Mouse (Mus musculus): Measurements from ENCODE around the gene Nanog. TPM values are rescaled to one million over a fixed set of nuclear protein-coding genes. Genes with fewer than 3 reads are reported as not detected.
"Not testable (repeated sequence)": the region's sequence is repeated elsewhere in the genome, so short reads cannot be mapped to it uniquely, and the experiment has no call there.

The Nanog gene
- total RNA-seq, 1 experiment from 2014 or later: not detected

DNA sequence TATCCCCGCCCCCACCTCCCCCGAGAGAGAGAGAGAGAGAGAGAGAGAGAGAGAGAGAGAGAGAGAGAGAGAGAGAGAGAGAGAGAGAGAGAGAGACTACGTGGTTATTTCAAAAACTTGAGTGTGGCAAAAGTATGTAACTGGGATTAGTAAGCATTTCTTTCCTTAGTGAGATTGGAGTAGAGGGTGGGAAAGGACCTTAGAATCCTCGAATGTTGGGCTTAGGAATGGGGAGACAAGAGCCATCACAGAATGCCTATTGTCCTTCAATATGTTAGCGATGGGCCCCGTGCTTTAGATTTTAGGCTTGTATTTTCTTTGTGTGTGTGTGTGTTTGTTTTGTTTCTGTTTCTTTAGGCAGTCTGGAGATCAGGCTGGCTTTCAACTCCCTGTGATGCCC lies 4.0 kb upstream of the Nanog start:
- DNase-seq: no peak

DNA sequence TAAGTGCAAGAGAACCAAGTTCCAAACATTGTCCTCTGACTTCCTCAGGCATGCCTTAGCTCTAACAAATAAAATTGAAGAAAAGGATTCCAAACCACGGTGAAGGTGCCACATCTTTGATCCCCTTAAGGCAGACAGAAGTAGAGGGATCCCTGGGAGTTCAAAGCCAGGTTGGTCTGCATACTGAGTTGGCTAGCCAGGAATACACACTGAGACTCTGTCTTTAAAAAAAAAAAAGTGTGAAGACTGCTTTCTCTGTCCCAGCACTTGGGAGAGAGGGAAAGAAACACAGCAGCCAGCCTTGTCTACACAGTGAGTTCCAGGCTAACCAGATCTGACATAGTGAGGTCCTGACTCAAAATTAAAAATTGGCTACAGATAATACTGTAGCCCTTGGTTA lies 3.6 kb upstream of the Nanog start:
- DNase-seq: no peak

DNA sequence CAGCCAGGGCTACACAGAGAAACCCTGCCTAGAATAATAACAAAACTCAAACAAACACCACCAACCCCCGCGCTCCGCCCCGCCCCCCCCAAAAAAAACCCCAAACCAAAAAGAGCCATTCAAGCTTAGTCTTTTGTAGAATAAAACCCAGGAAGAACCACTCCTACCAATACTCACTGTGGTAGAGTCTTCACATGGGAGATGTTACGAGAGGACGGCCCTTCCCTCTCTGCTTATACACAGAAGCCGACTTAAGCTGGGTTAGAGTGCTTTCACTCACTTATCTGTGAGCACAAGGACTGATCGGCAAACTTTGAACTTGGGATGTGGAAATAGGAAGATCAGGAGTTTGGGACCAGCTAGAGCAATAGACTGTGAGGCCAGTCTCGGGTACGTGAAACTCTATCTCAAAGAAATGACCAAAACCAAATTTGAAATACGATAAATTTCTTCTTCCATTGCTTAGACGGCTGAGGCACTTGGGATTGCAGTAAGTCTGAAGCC lies 900 bp upstream of the Nanog start:
- no peak for DNase-seq

DNA sequence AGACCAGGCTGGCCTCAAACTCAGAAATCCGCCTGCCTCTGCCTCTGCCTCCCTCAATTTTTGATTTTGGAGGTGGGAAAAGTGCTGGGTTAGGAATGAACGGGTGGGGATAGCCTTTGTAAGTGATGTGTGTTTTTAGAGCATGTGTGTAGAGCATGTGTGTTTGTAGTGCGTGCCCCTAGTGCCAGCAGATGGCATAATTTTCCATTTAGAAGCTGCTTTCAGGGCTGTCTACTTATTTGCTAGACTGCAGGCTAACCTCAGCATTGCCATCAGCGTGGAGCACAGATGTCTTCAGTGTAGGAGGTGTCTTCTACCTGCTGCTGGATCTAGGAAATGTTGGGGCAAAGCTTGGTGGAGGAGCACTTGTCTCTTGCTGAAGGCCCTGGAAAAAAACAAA lies 1.5 kb downstream of the Nanog start:
- no peak for DNase-seq

DNA sequence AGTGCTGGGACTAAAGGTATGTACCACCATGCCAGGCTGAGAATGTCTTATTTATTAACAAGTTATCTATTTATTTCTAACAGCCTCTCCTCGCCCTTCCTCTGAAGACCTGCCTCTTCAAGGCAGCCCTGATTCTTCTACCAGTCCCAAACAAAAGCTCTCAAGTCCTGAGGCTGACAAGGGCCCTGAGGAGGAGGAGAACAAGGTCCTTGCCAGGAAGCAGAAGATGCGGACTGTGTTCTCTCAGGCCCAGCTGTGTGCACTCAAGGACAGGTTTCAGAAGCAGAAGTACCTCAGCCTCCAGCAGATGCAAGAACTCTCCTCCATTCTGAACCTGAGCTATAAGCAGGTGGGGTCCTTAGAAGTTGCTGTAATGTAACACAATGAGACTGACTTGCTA lies 4.2 kb downstream of the Nanog start:
- DNase-seq: no peak

DNA sequence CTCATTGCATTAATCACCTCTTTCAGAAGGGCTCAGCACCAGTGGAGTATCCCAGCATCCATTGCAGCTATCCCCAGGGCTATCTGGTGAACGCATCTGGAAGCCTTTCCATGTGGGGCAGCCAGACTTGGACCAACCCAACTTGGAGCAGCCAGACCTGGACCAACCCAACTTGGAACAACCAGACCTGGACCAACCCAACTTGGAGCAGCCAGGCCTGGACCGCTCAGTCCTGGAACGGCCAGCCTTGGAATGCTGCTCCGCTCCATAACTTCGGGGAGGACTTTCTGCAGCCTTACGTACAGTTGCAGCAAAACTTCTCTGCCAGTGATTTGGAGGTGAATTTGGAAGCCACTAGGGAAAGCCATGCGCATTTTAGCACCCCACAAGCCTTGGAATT lies 5.8 kb downstream of the Nanog start:
- DNase-seq: not testable (repeated sequence)

DNA sequence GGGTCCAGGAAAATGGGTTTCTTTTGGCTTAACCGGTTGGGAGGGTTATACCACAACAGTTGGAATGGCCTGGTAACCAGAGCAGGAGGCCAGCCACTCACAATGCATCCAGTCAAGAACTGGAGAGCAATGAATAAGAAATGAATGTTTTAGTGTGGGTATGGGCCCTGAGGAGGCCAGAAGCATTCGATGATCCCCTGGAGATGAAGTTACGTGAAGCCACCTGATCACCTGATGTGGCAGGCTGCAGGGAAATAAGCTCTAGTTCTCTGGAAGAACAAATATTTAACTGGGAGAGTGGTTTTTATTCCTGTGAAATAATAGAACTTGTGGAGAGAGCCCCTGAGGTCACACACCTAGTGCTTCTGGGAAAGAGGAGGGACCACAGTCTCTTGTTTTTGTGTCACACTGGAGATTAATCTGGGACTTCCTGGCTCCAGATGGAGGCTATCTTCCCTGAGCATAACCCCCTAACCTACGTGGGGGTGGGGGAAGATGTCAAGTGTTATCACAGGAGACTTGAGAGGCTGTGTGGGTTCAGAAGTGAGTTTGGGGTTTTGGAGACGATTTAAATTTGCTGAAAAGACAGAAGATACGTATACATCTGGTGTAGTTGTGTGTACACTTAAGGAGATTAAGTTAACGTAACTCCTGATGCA lies 7.5 kb downstream of the Nanog start:
- DNase-seq: no peak

DNA sequence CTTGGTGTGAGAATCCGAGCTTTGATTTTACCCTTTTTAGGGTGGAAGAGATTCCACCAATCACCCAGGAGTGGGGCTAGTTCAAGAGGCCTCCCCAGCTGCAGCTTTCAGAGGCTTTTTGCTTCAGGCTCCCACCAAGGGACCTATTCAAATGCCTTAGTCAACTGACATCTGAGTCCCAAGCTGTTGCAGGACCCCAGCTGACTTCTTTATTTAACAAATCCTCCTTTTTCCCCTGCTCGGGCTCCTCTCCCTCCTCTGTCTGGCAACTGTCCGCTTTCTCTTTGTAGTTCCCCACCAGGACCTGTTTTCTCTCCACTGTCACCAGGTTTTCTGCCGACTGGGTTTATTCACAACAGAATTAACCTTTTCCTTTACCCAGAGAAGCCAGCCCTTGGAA lies 8.6 kb downstream of the Nanog start:
- DNase-seq: no peak

DNA sequence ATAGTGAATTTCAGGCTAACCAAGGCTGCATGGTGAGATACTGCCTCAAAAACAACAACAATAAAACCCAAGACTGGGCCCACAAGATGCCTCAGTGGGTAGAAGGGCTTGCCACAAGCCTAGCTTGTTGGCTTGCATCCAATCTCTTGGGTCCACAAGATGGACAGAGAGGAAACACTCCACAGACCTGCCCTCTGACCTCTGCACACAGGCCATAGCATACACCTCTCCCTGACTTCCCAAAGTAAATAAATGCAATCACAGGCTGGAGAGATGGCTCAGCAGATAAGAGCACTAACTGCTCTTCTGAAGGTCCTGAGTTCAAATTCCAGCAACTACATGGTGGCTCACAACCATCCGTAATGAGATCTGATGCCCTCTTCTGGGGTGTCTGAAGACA lies 10.9 kb downstream of the Nanog start:
- not testable (repeated sequence) for DNase-seq

DNA sequence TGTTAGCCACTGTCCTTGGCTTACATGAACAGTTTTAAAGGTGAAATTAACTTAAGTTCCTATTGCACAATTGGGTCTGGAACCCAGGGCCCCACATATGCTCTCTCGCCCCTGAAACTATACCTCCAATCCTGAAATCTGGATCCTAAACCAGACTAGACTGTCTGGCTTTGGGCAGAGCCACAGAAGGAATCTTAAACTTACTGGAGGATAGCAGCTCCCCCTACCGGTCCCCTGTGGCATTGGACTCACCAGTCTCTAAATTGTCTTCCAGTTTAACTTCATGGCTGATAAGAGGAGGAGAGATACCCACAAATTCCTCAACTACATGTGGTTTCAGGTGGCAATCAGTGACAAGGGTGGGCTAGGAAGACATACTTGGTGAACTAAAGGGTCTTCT lies 12.7 kb downstream of the Nanog start:
- DNase-seq: peak; percentile 63

DNA sequence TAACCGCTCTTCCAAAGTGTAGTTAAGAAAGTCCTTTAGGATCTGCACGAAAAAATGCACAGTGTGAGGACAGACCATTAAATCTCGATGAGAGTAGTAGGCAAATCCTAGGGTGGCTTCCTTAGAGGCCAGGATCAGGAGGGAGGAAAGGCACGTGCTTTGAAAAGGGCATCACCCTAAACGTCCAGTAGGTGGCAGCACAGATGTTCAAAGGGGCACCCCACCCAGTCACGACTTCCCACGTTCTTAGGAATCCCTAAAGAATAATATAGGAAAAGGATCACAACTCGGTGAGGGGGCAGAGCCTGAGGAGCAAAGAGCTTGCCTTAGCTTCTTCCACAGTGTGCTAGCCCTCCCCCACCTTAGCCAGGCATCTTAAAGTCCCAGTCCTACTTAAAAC lies 32.7 kb downstream of the Nanog start:
- DNase-seq: peak; percentile 64

DNA sequence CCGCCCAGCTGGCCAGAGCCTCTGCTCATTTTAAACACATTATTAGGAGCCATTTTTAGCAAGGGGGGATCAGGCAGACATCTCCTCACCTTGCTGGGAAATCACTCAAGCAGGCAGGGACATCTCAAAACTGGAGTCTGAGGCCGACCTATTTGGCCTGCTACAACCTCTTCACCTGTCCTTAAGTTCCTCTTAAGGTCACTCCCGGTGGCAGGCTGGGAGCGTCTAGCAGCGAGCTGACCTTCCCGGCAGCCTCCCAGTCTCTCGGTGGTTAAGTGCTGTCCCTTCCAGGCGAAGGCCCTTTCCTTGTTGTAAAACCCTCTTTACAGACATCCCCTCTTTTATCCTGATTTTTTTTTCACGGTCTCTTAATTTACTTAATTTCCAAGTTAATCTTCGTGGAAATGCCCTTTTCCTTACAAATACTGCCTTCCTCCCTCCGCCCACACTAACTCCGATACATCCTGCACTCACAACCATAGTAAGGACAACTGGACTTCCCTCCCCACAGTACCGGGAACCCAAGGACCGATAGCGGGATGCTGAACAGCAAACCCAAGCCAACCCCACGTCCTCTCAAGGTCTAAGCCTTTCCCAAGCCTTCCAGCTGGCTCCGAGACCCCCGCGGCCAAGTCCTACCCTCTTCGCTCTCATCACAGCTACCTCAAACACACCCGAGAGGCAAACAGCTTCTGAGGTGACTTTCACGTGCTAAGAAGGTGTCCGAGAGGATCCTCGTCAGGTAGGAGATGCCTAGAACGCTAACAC lies 34.4 kb downstream of the Nanog start:
- DNase-seq: no peak

DNA sequence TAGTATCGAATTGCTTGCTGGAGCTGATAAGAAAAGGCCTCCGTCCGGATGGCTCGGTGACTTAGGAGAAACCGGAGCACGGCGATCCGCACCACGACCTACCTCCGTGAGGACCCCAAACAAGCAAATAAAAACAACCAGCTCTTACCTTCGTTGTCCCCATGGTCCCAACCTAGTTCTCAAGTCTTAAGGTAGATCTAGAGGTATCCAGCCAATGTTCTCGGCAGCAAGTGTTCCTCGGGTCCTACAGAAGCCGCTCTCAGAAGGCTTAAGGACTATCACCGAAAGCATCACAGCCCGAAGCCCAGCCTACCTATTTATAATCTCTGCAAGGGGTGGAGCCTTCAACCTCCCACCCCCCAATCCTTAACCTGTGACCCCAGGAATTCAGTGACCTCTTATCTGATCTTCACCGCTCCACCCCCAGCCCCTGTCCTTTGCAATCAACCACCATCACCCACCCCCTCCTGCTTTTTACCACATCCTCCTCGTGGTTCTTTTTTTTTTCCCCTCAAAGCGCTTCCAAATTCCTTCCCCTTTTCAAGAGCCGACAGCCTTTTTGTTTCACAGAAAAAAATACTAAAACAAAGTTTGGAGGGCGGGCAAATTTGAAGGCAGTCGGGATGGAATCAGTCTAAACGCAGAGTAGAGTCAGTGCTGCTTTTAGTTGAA lies 35.1 kb downstream of the Nanog start:
- peak; percentile 17 for DNase-seq

DNA sequence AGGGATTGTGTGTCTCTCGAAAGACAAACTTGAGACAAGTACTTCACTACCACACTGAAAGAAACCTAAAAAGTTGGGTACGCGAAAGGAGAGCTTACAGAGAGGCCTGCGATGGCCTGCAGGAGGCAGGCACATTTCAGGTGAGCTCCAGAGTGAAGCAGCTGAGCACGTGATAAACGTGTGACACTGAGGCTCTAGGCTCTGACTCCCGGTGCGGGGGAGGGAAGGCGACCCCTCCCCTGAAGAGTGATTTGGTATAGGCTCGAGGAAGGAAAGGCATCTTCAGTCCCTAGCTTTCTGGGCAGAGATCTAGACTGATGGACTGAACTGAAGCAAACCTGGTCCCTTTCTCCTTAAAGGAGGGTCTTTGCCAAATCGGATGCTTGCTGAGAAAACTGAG lies 36.1 kb downstream of the Nanog start:
- no peak for DNase-seq

DNA sequence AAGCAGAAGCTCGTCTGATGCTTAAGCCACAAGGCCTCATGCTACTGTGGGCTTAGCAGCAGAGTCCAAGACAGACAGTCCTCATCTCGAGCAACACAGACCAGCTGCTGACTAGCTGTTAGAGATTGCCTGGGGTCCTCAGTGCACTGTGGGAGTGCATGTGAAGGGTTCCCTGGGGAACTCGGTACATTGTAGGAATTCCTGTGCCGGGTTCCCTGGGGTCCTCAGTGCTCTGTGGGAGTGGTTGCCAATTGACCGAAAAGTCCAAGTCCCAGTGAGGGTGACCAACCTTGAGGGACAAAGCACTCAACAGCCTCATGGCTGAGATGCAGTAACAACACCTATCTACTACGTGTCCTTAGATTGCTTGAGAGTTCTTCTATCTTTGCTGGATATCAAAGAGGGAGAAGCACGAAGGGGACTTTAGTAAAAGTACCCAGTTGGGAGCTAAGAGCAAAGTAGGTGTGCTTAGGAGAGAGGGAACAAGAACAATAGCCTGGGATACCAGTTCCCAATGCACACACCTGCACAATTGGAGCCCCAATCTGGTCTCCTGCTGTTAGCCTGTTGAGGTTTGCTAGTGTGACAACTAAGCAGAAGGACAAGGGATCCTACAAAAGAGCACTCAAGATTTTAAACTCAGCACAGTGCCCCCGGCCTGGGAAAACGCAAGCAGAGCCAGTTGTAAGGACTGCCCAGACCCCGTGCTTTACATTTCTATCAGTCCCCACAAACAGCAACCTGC lies 37.4 kb downstream of the Nanog start:
- DNase-seq: no peak

DNA sequence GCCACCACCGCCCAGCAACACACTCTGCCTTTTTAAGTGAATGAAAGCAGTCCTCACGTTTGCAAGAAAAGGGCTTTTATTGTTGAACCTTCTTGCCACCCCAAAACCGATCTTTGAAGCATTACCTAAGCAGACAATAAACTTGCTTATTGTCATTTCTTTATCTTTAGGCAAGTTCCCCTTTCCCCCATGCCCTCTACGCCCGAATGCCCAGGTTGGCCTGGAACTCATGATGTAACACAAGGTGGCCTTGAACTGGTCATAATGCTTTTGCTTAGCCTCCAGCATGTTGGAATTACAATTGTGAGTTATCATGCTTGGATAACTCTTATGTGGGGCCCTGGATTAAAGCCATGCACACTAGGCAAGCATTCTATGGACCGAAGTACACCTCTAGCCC lies 43.3 kb downstream of the Nanog start:
- no peak for DNase-seq

DNA sequence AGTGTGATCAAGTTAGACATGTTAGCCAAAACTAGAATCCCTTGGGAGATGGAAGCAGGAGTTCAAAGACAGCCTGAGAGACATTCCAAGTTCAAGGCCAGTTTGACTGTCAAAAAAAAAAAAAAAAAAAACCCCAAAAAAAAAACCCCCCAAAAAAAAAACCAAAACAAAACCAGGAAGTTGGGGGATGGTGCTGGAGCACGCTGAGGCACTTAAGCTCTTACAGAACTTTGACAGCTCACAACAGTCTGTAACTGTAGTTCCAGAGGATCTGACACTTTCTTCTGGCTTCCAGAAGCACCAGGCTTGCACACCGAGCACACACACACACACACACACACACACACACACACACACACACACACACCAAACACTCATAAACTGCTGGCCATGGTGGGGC lies 48.6 kb downstream of the Nanog start:
- DNase-seq: no peak

DNA sequence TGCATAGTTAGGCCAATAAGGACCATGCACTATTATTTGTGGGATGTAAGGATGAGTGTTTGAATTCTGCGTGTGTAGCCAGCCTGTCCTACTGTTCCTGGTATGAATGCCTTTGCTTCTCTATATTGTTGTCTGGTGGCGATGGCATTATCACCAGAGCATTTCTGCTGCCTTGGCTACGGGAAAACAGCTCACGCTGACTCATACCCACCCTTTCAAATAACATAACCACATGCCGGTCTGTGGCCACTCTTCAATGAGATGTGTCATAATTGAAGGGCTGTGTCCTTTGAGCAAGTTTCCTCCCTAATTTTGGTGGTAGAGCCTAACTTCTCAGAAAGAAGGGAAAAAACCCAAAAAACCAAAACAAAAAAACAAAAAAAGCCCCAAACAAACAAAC lies 51.4 kb downstream of the Nanog start:
- DNase-seq: peak; percentile 19

DNA sequence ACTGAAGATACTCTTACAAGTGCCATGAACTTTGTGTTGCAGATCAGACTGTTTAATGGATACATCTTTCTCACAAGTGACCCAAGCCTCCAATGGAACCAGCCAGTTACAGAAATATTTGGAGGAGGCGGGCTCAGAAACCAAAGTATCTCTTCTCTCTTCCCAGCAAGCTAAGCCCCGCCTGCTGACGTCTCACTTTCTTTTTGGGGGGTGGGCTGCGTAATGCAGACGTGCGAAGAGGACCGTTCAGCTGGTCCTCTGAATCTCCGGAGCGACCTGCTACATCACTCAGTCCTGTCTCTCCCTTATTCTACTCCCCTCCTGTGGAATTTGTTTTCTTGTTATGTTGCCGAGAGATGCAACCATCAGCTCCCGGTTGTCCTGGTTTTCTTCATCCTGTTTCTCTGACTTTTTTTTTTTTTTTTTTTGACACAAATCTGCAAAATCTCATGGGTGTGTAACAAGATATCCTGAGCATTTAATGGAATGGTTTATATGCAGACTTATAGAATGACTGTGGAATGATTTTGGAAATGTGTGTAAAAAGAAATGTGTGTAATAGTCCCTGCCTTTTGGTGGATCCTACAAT lies 53.8 kb downstream of the Nanog start:
- peak; percentile 38 for DNase-seq

DNA sequence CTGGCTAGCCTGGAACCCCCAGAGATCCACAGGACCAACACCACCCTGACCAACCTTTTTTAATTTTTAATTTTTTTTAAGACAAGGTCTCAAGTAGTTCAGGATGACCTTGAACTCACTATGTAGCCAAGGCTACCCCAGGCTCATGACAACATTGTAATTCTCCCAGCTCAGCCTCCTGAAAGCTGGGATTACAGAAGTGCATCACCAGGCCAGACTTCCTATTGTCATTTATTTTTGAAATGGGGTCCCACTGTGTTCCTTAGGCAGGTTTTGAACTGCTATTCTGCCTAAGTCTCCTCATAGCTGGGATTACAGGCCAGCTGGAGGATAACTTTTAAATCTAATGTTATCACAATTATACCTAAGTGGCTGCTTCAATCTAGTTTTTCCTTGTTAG lies 54.6 kb downstream of the Nanog start:
- DNase-seq: no peak

DNA sequence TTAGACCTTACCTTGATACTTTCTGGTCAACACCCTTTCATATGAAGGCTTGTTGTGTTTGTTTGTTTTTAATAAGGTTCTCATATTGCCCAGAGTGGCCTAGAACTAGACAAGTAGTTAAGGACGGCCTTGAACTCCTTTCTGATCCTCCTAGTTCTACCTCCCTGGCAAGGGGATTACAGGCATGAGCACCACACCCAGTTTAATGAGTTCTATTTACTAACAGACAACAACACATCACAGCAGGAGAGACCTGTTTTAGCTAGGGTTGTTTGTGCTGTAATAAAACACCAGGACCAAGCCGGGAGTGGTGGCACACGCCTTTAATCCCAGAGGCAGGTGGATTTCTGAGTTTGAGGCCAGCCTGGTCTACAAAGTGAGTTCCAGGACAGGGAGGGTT lies 55.2 kb downstream of the Nanog start:
- no peak for DNase-seq
